Mouse (Mus musculus) bone marrow, adult 2 months (tissue): Measurements from ENCODE around the gene Skiv2l.
"Not testable (repeated sequence)": the region's sequence is repeated elsewhere in the genome, so short reads cannot be mapped to it uniquely, and the experiment has no call there.

Experiments
- CTCF ChIP-seq: fragments of 200-500 bp; IDR thresholded peaks from 2 replicates; pipeline ENCODE4 v1.5.1; 2011; ENCODE audit warnings: low read length, control low read depth; ENCODE audit not compliant: control insufficient read depth, insufficient read depth
- POLR2A ChIP-seq: fragments of 200-500 bp; IDR thresholded peaks from 2 replicates; pipeline ENCODE4 v1.6.1; 2011; ENCODE audit warnings: low read depth, mild to moderate bottlenecking, control low read depth, low read length, borderline replicate concordance; ENCODE audit not compliant: control insufficient read depth

GRCm38 (mm10) chr17:34804301-34804700, 45.7 kb downstream of the Skiv2l start, which contains the start of gene Cyp21a1:
- not testable (repeated sequence) for TF ChIP-seq POLR2A, CTCF
